Mouse (Mus musculus): Measurements from ENCODE around the gene Fbxo44.

Gene Fbxo44

DNA sequence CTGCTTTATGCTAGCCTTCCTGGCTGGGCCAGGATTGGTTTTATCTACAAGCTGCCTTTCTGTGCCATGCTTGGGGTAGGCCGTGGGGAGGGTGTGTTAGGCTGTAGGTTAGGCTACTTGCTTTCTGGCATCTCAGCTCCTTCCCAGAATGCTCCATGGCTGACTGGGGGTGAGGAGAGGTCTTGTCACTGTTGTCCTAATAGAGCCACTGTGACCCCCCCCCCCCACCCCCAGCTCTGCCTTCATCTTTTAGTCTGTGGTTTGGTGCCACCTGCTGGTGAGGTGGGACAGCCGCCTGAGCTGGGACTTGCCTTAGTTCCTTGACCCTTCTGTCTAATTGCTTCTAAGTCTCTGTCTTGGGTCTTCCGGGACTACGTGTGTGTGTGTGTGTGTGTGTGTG lies 6.7 kb upstream of the Fbxo44 start:
- in situ Hi-C loops (cut with MseI, MboI), result loop anchor here in 1 of 2 experiments (5.0 kb wide), 1 partner anchor 50 kb away; no protein-coding TSS in a partner anchor

DNA sequence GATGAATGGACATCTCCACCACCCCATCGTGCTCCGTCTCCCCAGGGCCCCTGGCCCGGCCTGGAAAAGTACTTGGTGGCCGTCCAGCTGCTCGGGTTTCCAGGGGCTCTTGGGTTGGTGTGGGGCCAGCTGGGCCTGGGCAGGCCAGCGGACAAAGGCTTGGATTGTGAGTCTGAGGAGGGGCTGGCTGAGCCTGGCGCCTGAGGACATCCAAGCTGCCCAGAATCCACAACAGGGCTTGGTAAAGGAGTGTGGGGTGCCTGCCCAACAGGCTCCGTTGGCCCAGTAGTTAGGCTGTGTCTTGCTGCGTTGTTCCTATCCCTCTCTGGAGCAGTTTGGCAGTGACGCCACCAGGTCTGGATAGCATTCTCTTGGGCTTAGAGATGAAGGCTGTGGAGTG lies 6.1 kb upstream of the Fbxo44 start:
- in situ Hi-C loops (cut with MseI, MboI), result loop anchor here in 1 of 2 experiments (5.0 kb wide), 1 partner anchor 49 kb away; no protein-coding TSS in a partner anchor

DNA sequence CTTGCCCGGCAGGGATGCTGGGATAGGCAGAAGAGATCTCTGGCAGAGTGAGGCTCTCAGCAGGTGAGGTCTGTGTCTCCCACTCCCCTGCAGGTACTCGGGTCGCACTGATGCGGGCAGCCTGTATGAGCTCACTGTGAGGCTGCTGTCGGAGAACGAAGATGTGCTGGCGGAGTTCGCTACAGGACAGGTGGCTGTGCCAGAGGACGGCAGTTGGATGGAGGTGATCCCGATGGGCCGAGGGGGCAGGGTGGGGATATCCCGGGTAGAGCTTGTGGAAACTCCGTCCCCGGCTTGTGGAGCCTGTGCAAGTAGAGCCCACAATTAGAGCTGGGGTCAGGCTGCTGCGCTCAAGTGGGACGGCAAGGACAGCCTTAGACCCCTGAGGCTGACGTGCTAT lies 5.3 kb upstream of the Fbxo44 start:
- in situ Hi-C loops (cut with MseI, MboI), result loop anchor here in 1 of 2 experiments (5.0 kb wide), 1 partner anchor 48 kb away; no protein-coding TSS in a partner anchor

DNA sequence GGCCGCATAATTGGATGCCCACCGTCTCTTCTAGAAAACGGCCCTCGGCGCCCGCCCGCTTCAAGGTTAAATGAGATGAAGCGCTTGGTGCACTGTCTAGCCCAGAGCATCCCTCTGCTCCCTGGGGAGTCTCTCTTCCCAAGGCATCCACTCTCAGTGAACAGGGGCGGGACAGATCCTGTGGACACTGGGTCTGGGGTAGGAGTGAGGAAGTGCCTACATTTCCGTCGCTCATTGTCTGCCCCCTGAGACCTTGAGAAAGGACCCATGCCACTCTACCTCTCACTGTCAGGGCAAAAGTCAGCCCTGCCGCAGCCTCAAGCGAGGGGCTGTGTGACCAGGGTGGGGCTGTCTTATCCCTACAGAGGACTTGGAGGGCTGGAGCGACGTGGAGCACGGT lies 4.2 kb upstream of the Fbxo44 start:
- in situ Hi-C loops (cut with MseI, MboI), result loop anchor here in 1 of 2 experiments (5.0 kb wide), 1 partner anchor 47 kb away; no protein-coding TSS in a partner anchor

DNA sequence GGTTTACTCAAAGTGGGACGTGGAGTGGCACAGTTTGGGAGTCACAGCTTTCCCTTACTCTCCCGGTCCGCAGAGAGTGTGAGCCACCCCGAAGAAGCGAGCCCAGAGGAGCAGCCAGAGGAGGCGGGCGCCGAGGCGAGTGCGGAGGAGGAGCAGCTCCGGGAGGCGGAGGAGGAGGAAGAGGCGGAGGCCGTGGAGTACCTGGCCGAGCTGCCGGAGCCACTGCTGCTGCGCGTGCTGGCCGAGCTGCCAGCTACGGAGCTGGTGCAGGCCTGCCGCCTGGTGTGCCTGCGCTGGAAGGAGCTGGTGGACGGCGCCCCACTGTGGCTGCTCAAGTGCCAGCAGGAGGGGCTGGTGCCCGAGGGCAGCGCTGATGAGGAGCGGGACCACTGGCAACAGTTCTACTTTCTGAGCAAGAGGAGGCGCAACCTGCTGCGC lies 3.7 kb upstream of the Fbxo44 start:
- in situ Hi-C loops (cut with MseI, MboI), result loop anchor here in 1 of 2 experiments (5.0 kb wide), 1 partner anchor 47 kb away; no protein-coding TSS in a partner anchor

DNA sequence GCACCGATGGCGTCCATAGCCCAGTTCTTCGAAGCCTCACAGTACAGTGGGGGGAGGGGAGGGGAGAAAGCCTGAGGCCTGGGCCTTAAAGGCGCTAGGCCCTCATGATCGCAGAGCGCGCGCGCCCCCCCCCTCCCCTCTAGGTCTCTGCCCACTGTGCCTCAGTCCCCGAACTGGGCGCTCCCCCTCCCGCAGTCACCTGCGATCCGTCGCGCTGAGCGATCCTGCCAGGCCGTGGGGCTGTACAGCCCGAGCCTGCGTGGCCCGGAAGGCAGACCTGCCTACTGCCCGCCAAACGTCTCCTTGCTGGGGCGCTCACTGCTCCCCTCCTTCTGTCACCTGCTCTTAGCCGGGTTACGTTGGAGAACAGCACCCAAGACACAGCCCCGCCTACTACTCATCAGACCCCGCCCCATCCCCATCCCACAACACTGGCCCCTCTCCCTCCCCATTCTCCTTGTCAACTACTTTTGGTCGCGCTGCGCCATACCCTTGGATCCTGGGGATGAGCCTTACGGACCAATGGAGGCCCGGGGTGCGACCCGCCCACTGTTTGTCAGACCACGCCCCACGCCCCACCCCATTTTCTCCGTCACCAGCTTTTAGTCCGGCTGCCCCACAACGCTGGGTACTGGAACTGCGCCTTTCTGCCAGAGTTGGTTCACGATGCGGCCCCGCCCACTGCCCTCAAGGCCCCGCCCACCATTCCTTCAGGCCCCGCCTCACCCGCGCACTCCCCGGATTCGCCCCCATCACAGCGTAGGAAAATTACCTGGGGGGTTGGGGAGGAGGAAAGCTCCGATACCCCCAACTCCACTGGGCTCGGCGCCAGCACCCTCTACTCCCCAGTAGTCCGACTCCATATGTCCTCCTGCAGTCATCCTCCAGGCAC lies 492 bp downstream of the Fbxo44 start:
- in situ Hi-C loops (cut with MseI, MboI), result loop anchor here in 1 of 2 experiments (5.0 kb wide), 1 partner anchor 42 kb away; no protein-coding TSS in a partner anchor

DNA sequence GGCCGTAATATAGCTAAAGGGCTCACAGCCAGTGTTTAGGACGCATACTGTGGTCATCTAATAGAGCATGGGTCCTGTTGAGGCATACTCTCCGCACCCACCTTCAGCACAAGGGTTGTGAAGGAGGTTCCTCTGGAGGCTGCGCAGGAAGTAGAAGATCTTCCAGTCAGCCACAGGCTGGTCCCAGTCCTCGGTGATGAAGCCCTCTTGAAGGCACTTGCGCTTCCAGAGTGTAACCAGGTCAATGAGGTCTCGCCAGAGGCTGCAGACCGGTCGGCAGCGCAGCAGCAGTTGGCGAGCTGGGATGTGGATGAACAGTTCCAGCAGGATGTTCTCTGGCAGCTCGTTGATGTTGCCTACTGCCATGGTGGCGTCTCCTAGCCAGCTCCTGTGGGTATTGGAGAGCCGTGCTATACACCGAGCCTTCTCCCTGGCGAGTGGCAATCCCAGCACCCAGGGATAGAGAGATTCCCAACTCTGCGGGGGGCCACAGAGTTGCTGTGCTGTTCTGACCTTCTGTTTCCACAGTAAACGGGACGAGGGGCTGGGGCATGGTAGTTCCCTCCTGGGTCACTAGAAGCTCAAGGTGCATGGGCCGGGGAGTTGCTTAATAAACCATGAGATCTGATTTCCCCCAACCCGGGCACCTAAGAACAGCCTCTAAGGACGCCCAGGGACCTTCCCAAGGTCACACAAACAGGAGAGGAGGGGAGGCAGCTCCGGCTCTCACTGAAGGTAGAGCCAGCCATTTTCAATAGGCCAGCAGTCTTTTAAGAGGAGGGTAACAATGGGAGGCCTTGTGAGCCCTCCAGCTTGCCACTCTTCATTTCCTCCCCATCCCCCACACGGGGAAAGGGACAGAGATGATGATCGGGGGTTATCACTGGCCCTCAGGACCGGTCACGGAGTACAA lies 1.6 kb downstream of the Fbxo44 start:
- in situ Hi-C loops (cut with MseI, MboI), result no loop called here

DNA sequence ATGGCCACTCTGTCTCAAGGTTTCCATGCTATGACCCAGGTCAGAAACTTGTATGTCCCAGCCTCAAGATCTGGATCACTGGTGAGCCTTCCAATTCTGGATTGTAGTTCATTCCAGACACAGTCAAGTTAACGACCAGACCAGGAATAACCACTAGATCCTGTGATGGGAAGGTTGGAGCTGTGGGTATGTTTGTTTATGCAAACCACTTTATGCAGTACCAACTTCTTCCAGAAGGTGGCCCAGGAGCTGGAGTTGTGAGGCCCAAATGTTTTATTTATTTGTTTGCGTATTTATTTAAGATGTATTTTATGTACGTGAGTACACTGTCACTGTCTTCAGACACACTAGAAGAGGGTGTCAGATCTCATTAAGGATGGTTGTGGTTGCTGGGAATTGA lies 5.3 kb downstream of the Fbxo44 start:
- in situ Hi-C loops (cut with MseI, MboI), result no loop called here

DNA sequence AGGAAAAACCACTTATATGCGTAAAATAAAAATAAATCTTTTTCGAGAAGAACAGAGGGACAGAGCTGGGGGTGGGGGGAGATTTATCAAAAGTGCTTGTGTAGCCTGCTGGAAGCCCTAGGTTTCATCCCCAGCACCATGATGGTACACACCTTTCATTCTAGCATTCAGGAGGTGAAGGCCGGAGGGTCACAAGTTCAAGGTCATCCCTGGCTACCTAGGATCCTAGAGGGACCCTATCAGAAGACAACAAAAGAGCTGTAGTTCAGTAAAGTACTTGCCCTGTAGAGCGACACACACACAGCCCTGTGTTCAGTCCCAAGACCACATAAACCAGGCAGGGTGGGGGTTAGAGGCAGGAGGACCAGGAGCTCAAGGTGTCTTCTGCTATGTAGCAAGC lies 6.3 kb downstream of the Fbxo44 start:
- in situ Hi-C loops (cut with MseI, MboI), result no loop called here

DNA sequence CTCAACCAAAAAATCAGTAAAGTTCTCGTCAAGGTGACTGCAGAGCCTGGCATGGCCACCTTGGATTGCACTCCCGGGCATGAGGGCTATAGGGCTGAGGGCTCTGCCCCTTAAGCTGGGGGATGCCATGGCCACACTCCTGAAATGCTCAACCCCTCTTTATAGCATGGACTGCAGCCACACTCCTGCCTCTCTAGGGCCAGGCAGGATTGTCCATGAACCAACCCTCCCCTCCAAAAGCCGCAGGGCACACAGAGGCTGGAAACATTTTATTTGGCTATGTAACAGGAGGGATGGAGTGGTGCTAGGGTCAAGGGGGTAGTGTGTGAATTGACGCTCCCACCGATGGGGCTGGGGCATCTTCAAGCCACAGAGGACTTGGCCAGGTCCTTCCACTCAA lies 7.7 kb downstream of the Fbxo44 start:
- in situ Hi-C loops (cut with MseI, MboI), result no loop called here

DNA sequence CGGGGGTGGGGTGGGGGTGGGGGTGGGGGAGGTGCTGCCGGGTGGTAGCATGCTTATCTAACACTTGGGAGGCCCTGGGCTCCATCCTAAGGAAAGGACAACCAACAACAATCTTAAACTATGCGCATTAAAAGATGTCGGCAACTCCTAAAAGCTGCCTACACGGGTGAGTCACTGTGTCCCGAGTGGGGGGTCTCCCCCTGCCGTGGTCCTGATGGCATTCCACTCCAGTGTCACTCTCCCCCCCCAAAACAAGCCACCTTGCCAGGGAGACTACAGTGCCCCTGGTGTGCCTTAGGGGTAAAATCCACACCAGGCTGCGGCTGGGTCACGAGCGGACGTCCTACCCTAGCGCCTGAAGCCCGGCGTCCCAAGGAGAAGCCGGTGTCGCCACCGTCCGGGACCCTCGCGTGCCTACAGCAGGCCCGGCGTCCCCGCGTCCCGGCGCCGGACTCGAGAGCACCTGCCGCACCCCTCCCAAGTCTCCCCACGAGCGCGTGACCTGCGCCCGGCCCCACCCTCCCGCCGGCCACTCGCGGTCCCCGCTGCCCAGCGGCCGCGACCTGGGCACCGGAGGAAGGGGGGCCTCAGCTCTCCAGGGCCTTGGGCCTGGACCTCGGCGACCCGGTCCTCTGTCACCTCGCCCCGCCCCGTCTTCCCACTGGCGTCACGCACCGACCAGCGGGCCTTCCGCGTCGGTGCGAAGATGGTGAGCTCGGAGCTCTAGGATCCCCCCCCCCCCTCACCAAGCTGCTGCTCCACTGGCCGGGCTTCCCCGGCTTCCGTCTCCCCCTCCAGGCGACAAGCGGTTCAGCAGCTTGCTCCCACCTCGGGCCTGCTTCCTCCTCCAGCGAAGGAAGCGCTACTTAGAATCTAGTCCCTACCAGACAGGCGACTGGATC lies 8.8 kb downstream of the Fbxo44 start, which contains the start of gene Fbxo6:
Gene Fbxo6, minus strand, starts transcription at position 874 of the 902 bp plus-strand sequence.
- in situ Hi-C loops (cut with MseI, MboI), result no loop called here

DNA sequence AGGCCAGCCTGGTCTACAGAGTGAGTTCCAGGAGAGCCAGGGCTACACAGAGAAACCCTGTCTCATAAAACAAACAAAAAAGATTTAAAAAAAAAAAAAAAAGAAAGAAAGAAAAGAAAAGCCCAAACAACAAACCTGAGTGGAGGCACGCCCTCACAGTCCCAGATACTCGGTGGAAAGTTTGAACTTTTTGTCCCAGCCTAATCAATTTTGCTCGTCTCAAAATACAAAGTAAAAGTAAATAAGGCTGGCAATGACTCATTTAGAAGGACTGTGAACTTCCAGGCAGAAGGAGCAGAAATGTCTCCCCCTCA lies 9.4 kb downstream of the Fbxo44 start:
- in situ Hi-C loops (cut with MseI, MboI), result no loop called here

DNA sequence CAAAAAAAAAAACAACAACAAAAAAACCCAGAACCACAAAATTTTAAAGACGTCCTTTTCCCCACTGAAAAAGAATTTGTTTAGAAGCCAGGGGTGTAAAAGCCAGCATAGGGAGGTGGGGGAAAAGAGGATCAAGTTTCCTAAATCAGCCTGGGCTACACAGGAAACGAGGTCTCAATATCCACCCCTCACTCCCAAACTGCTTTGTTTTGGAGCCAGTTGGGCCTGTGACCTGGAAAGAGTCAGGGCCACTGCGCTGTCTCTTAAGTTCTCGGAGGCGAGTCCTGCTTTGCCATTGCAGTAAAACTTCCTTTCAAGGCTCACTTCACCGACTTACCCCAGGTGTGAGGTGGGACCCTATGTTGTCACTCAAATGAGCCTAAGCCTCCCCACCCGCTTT lies 10.0 kb downstream of the Fbxo44 start:
- in situ Hi-C loops (cut with MseI, MboI), result no loop called here

DNA sequence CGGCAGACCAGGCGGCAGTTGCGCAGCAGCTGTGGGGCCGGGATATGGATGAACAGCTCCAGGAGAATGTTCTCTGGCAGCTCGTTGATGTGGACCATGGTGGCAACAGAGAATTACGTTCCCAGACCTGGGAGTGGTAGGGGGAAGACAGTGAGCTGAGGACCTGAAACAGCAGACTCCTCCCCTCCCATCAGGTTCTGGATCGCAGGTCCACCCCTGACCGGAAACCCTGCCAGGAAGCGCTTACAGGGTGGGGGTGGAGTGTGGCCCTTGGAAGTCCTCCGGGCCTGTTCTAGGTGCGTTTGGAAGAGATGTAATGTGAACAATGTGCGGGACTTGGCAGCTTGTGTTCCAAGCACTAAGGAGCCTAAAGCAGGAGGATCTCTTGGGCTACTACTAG lies 10.7 kb downstream of the Fbxo44 start:
- in situ Hi-C loops (cut with MseI, MboI), result no loop called here

DNA sequence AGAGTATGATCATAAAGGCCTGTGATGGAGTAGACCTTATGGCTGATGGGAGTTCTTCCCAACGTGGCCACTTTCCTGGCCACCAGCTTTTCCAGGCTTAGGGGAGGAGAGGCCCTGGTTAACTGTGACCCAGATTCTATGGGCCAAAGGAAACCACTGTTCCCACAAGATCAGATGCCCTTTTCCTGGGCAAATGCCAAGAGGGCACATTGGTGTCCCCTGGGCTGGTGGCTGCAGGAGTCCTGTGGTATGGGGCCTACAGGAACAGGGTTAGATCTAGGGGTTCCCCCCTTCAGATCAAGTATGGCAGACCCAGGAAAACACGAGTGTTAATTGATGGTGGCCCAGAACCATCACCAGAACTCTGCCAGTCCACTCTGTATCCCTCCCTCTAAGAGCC lies 12.6 kb downstream of the Fbxo44 start:
- in situ Hi-C loops (cut with MseI, MboI), result no loop called here

DNA sequence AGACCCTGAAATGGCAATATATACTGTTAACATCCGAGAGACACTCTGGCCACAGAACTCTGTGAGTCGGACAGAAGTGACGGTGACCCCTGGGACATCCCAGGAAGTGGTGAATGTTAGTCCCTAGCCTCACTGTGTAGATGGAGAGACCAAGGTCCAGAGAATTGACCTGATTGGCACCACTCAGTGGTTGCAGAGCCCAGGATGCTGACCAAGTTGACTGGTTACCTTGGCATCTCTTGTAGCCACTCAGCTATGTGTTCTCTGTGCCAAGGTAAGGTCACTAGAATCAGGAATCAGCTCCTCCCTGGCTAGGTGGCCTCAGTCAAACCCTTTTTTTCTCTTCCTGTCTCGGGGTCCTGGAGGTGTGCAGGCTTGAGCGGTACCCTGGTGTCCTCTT lies 16.6 kb downstream of the Fbxo44 start:
- in situ Hi-C loops (cut with MseI, MboI), result no loop called here

DNA sequence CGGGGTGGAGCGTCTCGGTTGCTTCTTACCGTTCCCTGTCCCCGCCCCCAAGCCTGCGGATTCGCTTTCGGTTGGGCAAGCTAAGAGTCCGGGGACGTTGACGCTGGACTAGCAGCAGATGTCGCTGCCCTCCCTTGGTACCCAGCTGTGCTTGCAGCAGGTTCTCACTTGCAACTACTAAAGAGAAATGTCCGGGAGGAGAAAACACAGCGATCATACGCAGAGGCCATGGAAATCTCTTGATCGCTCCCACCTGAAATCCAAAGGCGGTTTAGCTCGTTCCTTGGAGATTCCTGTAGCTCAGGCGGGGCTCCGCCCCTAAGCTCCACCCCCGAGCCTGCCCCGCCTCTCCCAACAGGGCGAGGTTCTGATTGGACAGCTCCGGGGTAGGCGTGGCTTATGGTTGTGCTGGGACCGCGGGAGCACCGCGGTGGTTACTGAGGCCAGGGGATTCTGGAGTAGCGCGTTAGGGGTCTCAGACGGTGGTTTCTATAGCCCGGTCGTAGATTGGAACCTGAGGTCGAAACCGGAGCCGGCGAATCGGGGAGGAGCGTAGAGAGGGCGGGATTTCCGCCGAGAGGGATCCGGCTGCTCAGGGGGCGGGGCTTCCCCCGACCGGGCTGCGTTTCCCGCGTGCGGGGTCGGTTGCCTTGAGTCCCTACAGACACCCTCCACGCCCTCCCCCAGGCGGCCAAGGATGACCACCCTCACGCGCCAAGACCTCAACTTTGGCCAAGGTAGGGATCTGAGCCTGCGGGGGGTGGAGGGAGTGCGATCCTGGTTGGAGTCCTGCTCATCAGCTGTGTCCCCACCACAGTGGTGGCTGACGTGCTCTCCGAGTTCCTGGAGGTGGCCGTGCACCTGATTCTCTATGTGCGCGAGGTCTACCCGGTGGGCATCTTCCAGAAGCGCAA lies 19.9 kb downstream of the Fbxo44 start:
- in situ Hi-C loops (cut with MseI, MboI), result no loop called here

DNA sequence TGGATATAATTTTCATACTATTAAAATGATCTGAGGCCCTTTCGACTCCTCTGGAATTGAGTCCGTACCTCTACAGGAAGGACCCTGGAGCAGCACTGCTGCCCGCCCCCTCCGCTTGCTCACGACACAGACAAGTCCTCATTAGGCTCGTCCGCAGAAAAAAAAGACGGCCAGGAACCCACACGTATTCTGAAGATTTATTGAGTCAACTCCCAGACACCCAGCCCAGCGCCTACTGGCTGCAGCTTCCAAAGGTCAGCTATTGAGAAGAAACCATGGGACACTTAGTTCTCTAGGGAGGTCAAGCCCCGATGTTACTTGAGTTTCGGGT lies 20.6 kb downstream of the Fbxo44 start:
- in situ Hi-C loops (cut with MseI, MboI), result no loop called here

DNA sequence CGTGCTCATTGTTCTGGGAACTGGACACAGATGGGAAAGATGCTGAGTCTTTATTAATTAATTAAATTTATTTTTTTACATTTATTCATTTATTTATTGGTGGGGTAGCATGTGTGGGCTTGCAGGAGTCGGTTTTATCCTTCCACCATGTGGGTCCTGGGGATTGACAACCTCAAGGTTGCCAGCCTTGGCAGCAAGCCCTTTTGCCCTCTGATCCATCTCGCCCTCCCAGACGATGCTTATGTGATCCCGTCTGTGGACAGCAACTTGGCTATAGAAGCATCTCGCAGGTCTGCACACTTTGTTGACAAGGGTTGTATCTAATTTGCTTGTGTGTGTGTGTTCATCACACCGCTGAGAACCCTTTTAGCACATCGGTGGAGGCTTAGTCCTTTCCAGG lies 22.8 kb downstream of the Fbxo44 start:
- in situ Hi-C loops (cut with MseI, MboI), result no loop called here

DNA sequence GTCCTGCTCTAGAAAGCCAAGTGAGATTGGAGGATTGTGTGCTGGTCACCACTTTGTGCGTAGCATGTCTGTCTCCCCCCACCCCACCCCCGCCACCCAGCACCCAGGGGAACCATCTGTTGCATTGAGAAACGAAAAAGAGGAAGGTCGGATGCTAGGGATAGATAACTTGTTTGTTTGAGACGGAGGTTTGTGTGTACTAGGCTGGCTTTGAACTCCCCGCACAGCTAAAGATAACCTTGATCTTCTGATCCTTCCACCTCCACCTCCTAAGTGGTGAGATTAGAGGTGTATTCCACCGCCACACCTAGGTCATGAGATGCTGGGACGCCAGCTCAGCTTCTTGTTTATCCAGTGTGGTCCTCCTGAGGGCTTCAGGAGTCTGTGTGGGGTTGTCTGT lies 25.3 kb downstream of the Fbxo44 start:
- in situ Hi-C loops (cut with MseI, MboI), result no loop called here

Data from mouse trophoblast stem cell (cell line).